Mouse (Mus musculus) bone marrow macrophage, adult 2 months (primary cell): ENCODE data around the gene Tubg2.

Experiments used
- CTCF ChIP-seq: IDR thresholded peaks from 2 replicates; pipeline ENCODE4 v1.5.1; 2012; ENCODE audit warnings: low read depth, mild to moderate bottlenecking, low read length, moderate library complexity
- POLR2A ChIP-seq: IDR thresholded peaks from 2 replicates; pipeline ENCODE4 v1.6.1; 2012; ENCODE audit warnings: mild to moderate bottlenecking, low read depth, low read length, borderline replicate concordance

DNA sequence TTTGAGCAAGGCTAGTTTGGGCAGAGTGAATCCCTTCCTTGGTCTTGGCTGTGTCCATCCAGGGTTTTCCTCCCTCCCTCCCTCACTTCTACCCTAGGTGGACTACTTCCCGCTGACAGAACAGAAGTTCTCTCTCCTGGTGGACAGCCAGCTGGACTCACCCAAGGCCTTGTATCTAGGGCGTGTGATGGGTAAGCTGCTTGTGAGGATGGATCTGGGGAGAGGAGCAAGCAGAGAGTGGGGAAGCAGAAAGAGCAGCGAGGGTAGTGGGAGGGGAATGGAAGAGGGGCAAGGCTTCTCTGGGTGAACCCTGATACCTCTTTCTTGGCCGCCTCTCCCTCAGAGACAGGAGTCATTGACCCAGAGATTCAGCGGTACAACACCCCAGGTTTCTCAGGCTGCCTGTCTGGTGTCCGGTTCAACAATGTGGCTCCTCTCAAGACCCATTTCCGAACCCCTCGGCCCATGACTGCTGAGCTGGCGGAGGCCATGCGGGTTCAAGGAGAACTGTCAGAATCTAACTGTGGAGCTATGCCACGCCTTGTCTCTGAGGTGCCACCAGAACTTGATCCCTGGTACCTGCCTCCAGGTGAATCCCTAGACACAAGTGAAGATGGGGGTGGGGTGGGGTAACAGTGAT, 32.6 kb downstream of the Tubg2 start:
- TF ChIP-seq CTCF: no peak
- TF ChIP-seq POLR2A: no peak
